Mouse (Mus musculus) gastrocnemius, postnatal 10 days (tissue): ENCODE measurements around the gene D630045J12Rik. TPM values are rescaled to one million over a fixed set of nuclear protein-coding genes. Genes with fewer than 3 reads are reported as not detected.

Experiments
- DNase-seq: peaks from one replicate; pipeline ENCODE4 v3.0.0; 2021; ENCODE audit warnings: mixed read lengths
- total RNA-seq, 2 experiments: library from RNA; stranded (reverse); gene quantifications; 2 replicates each; pipeline ENCODE4 v1.2.3; 2021

The D630045J12Rik gene
- total RNA-seq, 2 experiments from 2014 or later: 1.6 to 3.0 TPM

DNA sequence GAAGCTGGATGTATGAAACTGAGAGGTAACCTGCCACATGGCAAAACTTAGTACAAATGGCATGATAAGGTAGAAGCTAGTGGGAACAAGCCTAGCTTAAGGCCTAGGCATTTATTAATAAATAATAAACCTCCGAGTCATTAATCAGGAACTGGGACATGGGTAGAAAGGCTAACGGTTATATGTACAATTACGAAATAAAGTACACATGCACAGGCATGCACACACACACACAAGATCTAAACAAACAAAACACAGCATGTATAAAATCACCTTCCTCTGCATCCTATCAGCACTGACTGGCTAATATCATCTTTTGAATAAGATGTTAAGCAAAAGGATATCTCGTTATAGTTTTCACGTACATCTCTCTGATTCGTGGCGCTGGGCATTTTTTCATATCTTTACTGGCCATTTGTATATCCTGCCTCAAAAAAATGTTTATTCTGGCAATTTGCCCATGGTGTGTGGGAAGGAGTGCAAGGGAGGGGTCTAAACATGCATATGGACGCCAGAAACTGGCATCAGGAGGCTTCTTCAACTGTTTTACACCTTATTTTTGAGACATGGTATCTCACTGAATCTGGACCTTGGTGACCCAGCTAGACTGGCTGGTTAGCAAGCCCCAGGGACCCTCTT is 67.4 kb downstream of the D630045J12Rik start:
- DNase-seq: no peak

DNA sequence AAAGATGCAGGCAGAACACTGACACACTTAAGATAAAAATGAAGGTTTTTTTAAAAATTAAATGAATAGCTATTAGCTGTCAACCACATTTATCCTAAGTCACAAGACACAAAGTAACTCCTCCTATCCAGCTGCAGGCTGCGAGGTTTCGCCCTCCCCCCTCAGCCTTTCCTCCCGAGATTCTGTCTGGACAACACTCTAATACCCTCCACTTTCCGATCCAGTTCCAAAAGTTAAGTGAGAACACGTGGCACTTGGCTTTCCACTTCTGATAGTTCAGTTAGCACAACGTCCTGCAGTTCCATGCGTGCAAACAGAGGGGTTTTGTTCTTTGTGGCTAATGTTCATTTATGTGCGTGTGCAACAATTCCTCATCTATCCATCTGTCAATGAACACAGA is 69.0 kb downstream of the D630045J12Rik start:
- DNase-seq: no peak

DNA sequence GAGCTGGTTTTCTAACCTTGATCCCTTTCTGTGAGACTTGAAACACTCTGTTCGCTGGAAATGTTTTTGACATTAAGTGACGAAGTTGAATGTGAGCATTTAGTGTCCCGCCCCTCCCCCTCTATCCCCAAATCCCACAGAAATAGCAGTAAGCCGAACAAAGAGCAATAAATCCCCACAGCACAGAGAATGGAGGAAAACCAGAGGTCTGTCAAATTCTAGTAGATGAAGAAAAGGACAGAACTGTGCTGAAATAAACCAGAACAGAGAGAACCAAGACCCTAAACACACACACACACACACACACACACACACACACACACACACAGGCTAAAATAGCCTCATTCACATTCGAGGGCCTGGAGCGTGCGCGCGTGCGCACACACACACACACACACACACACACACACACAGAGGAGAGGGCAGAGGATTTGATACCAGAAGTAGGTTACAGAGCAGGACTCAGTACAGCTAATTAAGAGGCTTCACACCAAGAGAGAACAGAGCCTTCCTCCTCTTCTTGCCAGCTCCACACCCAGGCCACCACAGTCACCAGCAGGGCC is 72.0 kb downstream of the D630045J12Rik start:
- DNase-seq: no peak

DNA sequence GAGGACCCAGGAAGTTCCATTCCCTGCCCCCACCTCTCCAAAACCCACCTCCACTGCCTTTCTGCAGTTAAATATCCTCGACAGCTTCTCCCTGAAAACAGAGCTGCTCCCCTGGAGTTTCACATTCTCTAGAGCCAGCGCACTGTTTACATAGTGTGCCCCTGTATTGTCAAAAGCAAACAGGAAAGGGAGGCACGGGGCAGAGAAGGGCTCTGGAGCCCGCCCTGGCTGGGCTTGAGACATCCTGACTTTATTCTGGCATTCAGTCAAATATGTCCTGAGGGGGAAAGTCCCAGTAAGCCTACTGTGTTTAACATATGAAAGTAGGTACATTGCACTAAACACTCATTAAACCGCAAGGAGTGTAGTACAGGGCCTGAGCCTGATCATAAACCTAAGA is 73.1 kb downstream of the D630045J12Rik start:
- no peak for DNase-seq

DNA sequence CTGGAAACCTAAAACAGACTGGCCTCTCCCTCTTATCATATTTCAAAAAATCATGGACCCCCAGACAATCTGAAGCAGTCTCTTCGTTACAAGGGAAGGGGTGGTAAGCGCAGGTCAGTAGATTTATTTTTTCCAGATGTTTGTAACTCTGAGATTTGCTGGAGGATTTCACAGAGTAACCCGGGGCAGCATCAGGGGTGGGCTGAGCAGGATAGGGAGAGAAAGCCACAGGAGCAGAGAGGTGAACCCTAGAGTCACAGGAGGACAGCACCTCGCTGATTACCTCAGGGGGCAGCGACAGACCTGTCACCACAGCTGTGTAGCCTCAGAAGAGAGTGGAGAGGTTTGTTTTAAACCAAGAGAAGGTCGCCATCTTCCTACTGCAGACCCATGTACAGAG is 88.4 kb downstream of the D630045J12Rik start:
- DNase-seq: no peak

DNA sequence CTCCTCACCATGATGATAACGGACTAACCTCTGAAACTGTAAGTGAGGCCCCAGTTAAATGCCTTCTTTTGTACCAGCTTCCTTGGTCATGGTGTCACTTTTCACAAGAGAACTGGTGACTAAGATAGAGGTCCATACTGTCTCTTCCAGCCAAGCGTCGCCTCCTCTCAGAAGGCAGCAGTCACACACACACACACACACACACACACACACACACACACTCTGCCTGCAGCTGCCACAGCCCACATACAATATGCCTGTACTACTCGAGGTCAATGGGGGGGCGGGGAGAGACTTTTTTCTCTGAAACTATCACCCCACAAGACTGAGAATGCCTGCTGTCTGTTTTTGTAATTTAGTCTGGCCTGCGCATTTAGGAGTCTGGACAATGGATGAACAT is 89.1 kb downstream of the D630045J12Rik start:
- no peak for DNase-seq

DNA sequence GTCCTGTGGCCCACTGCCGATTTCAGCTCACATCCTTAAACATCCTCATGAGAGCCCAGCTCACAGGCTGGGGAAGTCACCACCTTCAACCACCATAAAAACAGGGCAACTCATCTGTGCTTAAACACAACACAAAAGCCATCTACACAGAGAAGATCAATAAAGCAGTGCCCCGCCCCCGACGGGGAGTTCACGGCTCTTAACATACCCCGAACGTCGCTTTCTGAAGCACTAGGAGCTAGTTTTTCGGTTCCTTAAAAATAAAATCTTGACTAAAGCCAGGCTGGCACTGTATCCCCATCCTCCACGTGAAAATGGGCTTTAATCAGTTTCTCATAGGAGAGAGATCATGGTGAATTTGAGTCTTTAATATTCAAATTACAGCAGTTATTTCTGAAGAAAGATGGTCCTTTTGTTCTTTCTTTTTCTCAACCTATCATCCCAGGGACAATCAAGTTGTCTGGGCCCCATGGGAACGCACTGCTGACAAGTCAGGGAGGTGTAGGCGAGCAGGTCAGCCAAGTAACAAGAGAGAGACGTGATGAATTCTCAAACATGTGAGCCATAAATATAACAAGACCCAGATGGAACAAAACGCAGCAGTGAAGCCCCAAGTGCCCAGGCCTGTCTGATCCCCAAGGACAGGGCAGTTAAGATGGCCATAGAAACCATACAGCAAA is 90.8 kb downstream of the D630045J12Rik start:
- no peak for DNase-seq

DNA sequence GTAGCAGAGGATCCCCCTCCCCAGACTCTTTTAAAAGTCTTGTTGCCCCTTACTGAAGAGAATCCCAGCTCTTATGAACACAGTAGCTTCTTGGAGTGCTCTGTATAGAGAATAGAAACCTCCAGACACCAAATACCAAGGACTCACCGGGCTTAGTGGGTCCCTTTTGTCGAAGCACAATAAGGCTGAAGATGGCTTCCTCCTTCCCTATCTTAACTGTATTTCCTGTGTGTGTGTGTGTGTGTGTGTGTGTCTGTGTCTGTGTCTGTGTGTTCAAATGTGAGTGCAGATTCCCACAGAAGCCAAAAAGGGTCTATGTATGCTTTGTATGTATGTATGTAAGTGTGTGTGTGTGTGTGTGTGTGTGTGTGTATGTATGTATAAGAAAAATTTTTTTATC is 93.3 kb downstream of the D630045J12Rik start:
- no peak for DNase-seq

DNA sequence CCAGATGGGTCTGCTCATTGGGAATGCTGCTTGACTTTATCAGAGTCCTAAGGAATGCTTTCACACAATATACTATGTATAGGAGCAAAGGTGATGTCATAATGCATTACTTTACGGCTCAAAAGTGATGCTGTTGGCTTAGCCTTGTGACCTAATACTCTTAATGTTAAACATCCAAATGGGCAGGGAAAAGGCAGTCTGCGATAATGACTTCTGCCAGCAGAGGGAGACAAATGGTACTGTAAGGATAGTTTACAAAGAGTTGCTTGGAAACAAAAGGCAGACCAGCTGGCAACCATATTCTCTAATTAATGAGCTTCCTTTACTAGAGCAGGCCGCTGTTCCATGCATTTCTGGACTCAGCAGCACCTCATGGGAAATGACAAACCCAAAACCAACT is 93.7 kb downstream of the D630045J12Rik start:
- DNase-seq: peak; percentile 85

DNA sequence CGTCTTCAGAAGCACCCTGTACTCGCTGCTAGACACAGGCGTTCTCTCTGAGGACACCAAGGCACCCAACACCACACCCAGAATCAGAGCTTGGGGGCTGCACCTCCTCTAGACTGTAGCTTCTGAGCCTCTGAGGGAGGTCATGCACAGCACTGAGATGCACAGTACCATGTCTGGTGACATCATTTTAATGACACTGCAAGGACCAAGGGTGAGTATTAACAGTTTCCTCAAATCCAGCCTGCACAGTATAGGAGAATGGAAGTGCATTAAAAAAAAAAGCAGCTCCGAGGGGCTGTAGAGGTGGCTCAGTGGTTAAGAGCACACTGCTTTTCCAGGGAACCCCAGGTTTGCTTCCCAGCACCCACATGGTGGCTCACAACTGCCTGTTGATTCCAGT is 94.2 kb downstream of the D630045J12Rik start:
- DNase-seq: no peak

DNA sequence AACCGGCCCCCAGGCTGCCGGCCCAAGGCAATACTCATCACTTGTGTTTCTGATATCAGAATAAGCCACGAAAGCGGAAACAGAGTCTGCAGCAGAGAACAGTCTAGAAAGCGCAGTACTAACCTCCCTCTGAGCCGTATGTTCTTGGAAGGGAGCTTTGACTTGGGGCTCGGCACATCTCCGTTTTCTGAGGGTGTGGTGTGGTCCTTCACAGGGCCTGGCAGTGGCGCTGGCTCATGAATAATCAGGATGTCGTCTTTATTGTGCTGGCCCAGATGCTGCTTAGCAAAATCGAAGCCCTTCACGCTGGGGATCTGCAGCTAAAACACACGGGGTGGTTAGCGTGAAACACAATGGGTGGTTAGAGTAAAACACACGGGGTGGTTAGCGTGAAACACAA is 95.9 kb downstream of the D630045J12Rik start:
- no peak for DNase-seq

DNA sequence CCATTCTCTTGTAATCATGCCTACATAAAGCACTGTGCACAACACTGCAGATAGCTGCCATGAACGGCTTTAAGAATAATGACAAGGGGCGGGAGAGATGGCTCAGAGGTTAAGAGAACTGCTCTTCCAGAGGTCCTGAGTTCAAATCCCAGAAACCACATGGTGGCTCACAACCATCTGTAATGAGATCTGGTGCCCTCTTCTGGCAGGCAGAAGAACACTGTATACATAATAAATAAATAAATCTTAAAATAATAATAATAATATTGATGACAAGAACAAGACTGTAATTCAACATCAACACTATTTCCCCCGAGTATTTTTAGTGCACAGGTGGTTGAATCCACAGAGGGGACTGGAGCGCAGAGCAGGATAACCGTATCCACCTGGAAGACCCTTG is 97.6 kb downstream of the D630045J12Rik start:
- no peak for DNase-seq

DNA sequence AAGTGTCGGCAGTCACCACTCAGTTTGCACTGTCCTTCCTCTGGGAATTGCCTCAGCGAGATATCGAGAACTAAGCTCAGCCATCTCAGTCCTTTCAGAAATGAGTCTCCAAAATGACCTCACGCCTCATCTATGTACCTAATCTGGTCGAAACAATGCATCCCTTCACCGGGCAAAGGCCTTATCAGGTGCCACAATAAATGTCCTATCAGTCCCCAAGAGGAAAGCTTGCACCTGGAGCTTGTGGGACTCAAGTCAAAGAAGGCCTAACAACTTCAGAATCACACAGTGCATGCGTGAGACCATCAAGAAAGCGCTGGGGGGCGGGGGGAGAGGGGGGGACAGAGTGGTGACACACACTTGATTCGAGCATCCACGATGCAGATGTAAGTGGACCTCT is 101.5 kb downstream of the D630045J12Rik start:
- no peak for DNase-seq

DNA sequence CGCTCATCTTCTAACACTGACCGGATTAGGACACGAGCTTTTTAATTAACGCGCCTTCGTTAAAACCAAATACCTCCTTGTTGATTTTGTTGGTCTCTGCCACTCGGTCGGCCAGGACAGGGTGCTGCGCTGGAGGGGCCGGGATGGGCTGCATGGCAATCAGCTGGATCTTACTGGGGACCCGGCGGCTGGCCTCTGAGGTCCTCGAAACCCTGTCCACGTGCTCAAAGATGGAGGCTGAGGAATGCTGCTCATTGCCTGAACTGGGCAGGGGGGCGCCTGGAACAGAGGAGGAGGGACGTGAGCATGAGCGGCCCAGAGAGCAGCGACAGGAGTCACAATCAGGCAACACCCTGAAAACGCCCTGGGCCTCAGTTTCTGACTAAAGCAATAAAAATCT is 104.3 kb downstream of the D630045J12Rik start:
- no peak for DNase-seq

DNA sequence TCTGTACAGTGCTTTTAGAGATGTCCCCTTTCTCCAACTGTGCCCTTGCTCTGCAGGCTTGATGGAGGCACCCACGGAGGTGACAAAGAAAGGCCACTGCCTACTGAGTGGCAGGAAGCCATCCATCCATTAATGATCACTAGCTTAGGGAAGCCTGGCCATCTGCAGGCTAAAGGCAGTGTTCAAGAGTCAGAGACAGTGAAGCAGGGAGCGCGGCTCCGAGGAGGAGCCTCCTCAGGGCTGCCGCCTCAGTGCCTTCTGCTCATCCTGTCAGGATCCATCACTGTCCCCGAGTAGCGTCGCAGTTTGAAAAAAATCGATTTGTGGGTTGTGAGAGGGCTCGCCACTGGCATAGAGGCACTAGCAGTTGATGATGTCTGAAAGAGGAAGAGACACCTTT is 105.2 kb downstream of the D630045J12Rik start:
- DNase-seq: no peak

DNA sequence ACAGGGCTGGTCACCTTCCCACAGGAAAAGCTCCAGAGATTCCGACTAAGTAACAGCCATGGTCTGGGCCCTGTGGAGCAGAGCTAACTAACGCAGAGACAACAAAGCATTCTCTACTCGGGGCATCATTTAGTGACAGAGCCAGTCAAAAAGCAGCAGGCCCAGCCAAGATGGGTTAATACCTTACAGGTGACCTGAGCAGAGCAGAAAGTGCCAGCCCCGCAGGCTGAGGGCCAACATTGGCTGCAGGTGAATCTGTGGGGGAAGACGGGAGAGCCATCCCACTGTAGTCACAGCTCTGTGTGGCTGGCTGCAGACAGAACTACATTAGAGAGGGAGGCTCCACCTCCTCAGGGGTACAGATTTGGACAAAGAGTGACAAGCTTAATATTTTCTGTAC is 106.5 kb downstream of the D630045J12Rik start:
- no peak for DNase-seq

DNA sequence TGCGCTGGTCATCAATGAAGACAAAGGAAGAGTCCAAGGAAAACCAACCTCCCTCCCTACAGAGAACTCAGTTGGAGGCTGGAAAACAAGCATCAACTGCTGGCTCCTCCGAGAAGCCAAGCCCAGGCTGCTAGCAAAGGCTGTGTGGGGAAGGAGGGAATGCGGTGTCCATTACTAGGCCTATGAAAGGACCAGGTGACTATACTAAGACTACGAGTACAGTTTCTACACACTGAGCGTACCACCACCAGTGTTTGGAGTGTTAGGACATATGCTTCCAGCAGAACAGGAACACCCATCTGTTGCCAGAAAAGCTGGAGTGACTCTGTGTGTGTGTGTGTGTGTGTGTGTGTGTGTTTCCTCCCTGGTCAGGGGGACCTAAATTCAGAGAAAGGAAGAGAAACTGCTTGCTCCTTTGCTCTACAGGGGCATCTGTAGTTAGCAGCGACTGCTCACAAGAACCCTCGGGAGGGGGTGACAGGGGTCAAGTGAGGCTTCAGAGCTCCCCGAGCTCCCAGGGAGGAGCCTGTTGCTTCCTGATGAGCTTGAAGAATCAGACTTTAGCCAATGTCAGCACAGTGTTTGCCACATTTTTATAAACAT is 108.2 kb downstream of the D630045J12Rik start:
- DNase-seq: no peak

DNA sequence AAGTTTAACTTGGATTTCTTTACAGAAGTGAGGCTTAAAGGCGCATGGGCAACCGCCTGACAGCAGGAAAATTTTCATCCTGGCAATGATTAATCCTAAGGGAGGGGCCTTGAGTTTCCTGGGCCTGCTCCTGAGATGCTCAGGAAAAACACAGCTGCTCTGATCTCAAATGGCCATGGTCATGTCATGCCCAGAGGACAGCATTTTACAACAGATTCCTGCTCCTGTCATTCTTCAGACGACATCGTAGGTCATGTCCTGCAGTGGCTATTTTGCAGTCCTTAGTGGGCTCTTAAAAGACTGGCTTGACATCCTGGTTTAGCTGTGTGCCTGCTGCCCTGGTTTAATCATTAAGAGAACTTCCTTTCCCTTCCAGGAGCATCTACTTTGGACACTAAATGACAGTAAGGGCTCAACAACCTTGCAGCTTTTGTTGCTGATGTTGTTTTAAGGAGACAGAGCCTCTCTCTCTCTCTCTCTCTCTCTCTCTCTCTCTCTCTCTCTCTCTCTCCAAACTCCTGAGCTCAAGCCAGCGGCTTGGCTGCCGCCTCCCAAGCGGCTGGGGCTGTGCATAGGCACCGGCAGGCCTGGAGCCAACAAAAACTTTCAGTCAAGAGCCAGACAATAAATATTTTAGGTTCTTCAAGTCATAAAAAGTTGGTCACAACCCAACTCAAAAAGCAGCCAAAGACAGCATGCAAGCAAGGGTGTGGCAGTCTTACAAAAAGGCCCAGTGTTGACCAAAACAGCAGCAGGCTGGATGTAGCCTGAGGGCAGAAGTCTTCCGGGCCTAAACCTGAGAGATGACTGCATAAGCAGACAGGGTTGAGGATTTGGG is 109.4 kb downstream of the D630045J12Rik start:
- DNase-seq: peak; percentile 61

DNA sequence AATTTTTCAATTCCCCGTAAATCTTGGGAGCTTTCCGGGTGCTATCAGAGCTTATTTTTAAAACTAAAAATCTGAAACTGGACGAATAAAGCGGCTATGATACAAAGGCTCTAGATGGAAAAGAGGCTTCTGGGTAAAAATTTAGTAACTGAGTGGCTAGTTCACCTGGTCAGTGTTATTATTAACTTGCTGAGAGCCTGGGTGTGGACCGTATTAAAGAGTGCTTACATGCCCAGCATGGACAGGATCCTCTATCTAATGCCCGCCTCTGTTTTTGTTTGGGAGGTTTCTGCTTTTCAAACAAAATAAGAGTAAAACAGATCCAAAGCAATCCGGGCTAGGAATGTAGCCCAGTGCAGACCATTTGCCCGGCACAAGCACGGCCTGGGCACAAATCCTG is 113.4 kb downstream of the D630045J12Rik start:
- DNase-seq: no peak

DNA sequence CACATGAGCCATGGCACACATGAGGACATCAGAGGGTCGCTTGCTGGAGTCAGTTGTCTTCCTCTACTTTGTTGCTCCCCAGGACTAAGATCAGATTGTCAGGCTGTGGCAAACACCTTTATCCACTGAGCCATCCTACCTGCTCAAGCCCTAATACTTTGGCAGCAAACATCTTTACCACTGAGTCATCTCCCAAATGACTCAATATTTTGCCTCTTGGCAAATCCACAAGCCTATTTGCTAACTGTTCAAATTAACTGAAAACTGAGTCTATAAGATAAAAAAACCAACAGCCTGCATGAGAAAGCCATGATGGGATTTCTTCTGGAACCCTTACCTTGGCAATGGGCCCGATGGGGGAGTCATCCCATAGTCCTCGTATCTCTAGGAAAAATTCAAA is 114.7 kb downstream of the D630045J12Rik start:
- DNase-seq: no peak

DNA sequence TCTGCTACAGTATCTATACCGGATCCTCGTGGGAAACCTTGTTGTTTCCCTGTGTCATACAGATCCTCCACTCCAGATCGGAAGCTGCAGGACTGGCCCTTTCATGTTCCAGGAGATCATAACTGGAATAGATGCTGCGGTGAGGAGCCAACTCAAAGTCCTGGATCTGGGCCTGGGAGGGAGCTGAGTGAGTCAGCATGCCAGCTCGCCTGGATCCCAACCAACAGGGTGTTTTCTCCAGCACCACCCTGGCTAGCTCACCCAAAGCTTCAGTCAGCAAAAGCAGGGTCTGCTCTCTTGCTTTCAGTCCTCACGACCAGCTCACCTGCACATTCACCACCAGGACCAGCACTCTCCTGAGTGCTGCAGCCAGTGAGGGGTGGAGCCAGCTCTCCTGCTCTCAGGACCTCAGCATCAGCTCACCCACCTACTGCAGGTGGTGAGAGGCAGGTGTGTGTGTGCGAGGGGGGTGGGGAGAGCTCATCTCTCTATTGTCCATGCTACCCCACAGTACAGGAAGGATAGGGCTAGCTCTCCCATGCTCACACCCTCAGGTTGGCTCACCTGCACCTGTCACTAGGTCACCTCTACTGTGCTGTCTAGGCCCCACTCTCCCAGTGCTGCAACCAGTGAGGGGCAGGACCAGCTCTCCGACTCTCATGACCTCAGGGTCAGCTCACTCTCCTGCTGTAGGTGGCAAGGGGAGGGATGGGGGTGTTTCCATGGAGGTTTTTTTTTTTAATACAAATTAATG is 118.8 kb downstream of the D630045J12Rik start:
- peak; percentile 71 for DNase-seq

DNA sequence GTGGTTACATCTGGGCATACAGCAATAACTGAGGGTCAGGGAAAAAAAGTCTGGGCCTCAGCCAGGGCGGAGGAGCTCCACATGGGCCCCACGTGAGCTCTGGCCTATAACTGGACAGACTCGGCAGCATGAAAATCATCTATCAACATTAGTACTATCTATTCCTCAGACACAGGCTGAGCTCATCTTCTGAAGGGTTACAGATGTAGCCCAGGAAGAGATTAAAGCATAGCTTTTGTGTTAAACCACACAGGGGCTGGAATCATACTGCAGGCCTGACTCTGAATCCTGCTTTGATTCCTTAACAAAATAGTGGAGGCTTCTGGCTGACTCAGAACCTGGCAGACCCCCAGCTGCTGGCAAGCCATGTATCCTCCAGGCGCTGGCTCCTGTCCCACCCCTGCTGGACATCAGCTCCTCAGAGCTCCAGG is 122.0 kb downstream of the D630045J12Rik start:
- peak; percentile 70 for DNase-seq
